Mouse (Mus musculus): Measurements from ENCODE around the gene Frmd4a. TPM values are rescaled to one million over a fixed set of nuclear protein-coding genes. Genes with fewer than 3 reads are reported as not detected.

Frmd4a gene
- polyA plus RNA-seq, 1 experiment, result 7.7 TPM

GRCm38 (mm10) chr2:4636656-4637055 is 619.1 kb downstream of the Frmd4a start:
- Histone ChIP-seq H3K4me3 (replicated peaks) (no peak overlapping the region), H3K27me3 (replicated peaks) (no peaks in the 10 kb centered on the region), H3K4me1 (no peaks in the 10 kb centered on the region), H3K36me3 (replicated peaks; ENCODE audit: low read length) (peaks cover 88% of the 10 kb centered on the region), H3K9me3 (no peaks in the 10 kb centered on the region)
- TF ChIP-seq GATA1 (IDR thresholded peaks at IDR 0.05; ENCODE audit: borderline replicate concordance, low read length) (no peak), FLI1 (IDR thresholded peaks at IDR 0.05; ENCODE audit: low read length) (no peak)

- H3K27me3 ChIP-seq (replicated peaks), result no peaks in the 10 kb centered on the region
- no peak for TF ChIP-seq GATA1 (IDR thresholded peaks at IDR 0.05; ENCODE audit: borderline replicate concordance, low read length)
- H3K9me3 ChIP-seq, result no peaks in the 10 kb centered on the region
- no peaks in the 10 kb centered on the region for H3K4me1 ChIP-seq
- peaks cover 85% of the 10 kb centered on the region for H3K36me3 ChIP-seq (replicated peaks; ENCODE audit: low read length)
- H3K4me3 ChIP-seq (replicated peaks), result no peak overlapping the region
These were observed 620.7 kb downstream of the Frmd4a start for GRCm38 (mm10) chr2:4638189-4638588.

GRCm38 (mm10) chr2:4645066-4645465 is 627.5 kb downstream of the Frmd4a start:
- peaks cover 3% of the 10 kb centered on the region for H3K27me3 ChIP-seq (replicated peaks)
- TF ChIP-seq GATA1 (IDR thresholded peaks at IDR 0.05; ENCODE audit: borderline replicate concordance, low read length) (no peak), FLI1 (IDR thresholded peaks at IDR 0.05; ENCODE audit: low read length) (no peak)
- H3K36me3 ChIP-seq (replicated peaks; ENCODE audit: low read length), result peaks cover 54% of the 10 kb centered on the region

GRCm38 (mm10) chr2:4648094-4648493 is 630.6 kb downstream of the Frmd4a start:
- H3K4me3 ChIP-seq (replicated peaks), result no peak overlapping the region
- H3K36me3 ChIP-seq (replicated peaks; ENCODE audit: low read length), result peaks cover 33% of the 10 kb centered on the region
- H3K4me1 ChIP-seq, result peaks cover 19% of the 10 kb centered on the region
- no peaks in the 10 kb centered on the region for H3K9me3 ChIP-seq
- no peak for TF ChIP-seq GATA1 (IDR thresholded peaks at IDR 0.05; ENCODE audit: borderline replicate concordance, low read length)
- no peak for TF ChIP-seq FLI1 (IDR thresholded peaks at IDR 0.05; ENCODE audit: low read length)
- peaks cover 3% of the 10 kb centered on the region for H3K27me3 ChIP-seq (replicated peaks)

More at GRCm38 (mm10) chr2:4645066-4645465, 627.5 kb downstream of the Frmd4a start:
- peaks cover 6% of the 10 kb centered on the region for H3K4me1 ChIP-seq
- no peak overlapping the region for H3K4me3 ChIP-seq (replicated peaks)
- no peaks in the 10 kb centered on the region for H3K9me3 ChIP-seq

GRCm38 (mm10) chr2:4649646-4650045 is 632.1 kb downstream of the Frmd4a start:
- TF ChIP-seq FLI1 (IDR thresholded peaks at IDR 0.05; ENCODE audit: low read length), result no peak
- no peak for TF ChIP-seq GATA1 (IDR thresholded peaks at IDR 0.05; ENCODE audit: borderline replicate concordance, low read length)
- Histone ChIP-seq H3K27me3 (replicated peaks) (peaks cover 3% of the 10 kb centered on the region), H3K4me3 (replicated peaks) (peak overlapping the region; percentile 8), H3K4me1 (peaks cover 19% of the 10 kb centered on the region), H3K36me3 (replicated peaks; ENCODE audit: low read length) (peaks cover 25% of the 10 kb centered on the region), H3K9me3 (peaks cover under 1% of the 10 kb centered on the region)

GRCm38 (mm10) chr2:4651500-4652285 is 634.2 kb downstream of the Frmd4a start, which contains the start of gene Prpf18:
Prpf18 (minus strand) TSS chr2:4652113.
- H3K9me3 ChIP-seq, result peaks cover 5% of the 10 kb centered on the region
- peaks cover 9% of the 10 kb centered on the region for H3K36me3 ChIP-seq (replicated peaks; ENCODE audit: low read length)
- peaks cover 19% of the 10 kb centered on the region for H3K4me1 ChIP-seq
- H3K27me3 ChIP-seq (replicated peaks), result peaks cover 6% of the 10 kb centered on the region
- peak within 1 kb of the TSS; percentile 95 for H3K4me3 ChIP-seq (replicated peaks)
- 0 out of 2 replicates have a peak, but pooled peaks have one; percentile 46 for TF ChIP-seq FLI1 (IDR thresholded peaks at IDR 0.05; ENCODE audit: low read length)
- no peak for TF ChIP-seq GATA1 (IDR thresholded peaks at IDR 0.05; ENCODE audit: borderline replicate concordance, low read length)

GRCm38 (mm10) chr2:4660677-4661076 is 643.2 kb downstream of the Frmd4a start:
- Histone ChIP-seq H3K4me3 (replicated peaks) (no peak overlapping the region), H3K36me3 (replicated peaks; ENCODE audit: low read length) (no peaks in the 10 kb centered on the region), H3K4me1 (no peaks in the 10 kb centered on the region), H3K27me3 (replicated peaks) (peaks cover 12% of the 10 kb centered on the region), H3K9me3 (no peaks in the 10 kb centered on the region)
- TF ChIP-seq FLI1 (IDR thresholded peaks at IDR 0.05; ENCODE audit: low read length) (no peak), GATA1 (IDR thresholded peaks at IDR 0.05; ENCODE audit: borderline replicate concordance, low read length) (no peak)
